Mouse (Mus musculus): ENCODE data around the gene Mmgt2. TPM values are rescaled to one million over a fixed set of nuclear protein-coding genes. Genes with fewer than 3 reads are reported as not detected.

Mmgt2 gene
- polyA plus RNA-seq, 1 experiment: 0.66 TPM

DNA sequence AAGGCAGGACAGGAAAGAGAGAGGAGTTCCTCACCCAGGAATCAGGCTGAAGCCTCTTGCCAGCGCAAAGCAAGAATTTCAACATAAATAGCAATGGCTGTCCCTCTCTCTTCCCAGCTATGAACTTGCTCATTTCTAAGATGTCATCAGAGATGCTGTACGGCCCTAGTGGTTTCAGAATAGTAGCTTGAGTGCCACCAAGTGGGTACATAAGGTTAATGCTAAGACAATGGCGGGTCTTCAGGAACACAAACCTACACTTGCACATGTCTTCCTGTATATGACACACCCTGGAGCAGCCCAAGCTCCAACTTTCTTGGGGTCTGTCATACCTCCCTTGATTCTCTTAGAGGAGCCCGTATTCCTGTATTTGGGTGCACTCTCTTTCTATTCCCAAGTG lies 51.3 kb downstream of the Mmgt2 start:
- no peak for TF ChIP-seq GATA1 (IDR thresholded peaks at IDR 0.05; ENCODE audit: low read length)

DNA sequence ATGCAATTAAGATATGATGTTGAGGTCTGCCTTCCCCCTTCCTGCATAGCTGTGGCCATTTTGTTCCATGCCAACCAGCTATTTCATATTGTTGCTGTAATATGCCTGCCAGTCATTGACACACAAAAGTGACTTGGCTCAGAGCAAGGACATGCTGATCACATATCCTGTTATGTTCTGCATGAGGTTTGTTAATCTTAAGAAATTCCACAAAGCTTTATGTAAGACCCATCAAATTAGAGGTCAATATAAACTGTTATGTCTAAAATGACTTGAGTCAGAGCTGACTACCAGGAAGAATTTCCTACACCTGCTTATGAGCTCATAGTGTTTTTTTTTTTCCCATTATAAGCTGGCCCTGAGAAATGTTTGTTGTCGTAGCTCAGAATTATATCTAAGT lies 52.8 kb downstream of the Mmgt2 start:
- no peak for TF ChIP-seq GATA1 (IDR thresholded peaks at IDR 0.05; ENCODE audit: low read length)

DNA sequence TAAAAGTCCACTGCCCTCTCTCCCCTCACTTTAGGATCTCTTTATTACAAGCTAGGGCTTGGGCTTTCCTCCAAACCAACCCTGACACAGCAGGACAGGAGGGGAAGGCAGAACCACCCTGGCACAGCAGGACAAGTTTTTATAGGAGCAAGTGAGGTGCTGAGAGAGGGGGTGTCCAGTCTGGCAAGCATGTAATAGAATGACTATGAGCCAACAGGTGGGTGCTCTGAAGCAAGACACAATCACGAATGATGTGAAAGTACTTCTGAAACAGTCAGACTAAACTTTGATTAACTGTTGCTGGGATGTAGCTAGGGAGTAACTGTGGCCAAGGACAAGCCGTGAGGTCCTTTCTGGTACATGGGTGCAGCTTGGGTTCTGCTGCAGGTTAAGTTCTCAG lies 57.7 kb downstream of the Mmgt2 start:
- TF ChIP-seq GATA1 (IDR thresholded peaks at IDR 0.05; ENCODE audit: low read length): no peak

DNA sequence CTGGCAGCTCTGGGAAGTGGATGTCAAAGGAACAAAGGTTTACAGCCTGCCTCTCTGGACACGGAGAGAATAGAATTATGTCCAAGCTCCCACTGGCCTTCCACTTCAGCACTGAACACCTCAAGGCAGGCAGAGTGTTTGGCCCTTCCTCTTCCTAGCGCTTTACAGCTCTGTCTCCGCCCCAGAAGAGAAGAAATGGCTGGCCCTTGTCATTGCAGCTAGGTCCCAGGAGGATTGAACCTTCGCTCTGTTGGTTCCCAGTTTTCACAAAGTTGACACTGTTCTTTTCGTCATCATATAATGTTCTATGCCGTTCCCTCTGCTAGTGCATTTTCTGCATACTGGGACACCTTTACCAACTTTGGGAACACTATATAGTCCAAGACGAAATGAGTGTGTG lies 59.8 kb downstream of the Mmgt2 start:
- TF ChIP-seq GATA1 (IDR thresholded peaks at IDR 0.05; ENCODE audit: low read length): no peak

DNA sequence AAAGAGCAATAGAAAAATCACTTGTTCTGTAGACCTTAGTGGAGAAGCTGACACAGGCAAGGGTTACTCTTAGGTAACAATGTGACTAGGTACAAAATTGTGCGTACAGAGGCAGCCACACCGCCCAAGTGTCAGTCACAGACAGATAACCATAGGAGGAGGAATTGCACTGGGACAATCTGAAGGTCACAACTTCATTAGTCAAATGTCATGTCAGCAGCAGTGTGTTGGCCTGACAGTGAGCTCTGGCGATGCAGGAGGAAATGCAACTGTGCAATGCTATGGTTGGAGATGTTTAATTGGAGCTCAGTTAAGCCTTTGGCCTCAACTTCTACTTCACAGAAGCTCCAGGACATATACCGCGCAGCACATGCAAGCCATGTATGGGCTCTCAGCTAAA lies 62.2 kb downstream of the Mmgt2 start:
- TF ChIP-seq GATA1 (IDR thresholded peaks at IDR 0.05; ENCODE audit: low read length): no peak

Other genes with a start within 250 kb of the Mmgt2 start
- gene Pigl, start 190.2 kb upstream of the Mmgt2 start, polyA plus RNA-seq (2012): 3.8 and 4.6 TPM in 2 replicates
- 90.4 and 120 TPM in 2 replicates for gene Ncor1, start 190.1 kb upstream of the Mmgt2 start, polyA plus RNA-seq (2012)
- gene Cenpv, start 109.4 kb upstream of the Mmgt2 start, polyA plus RNA-seq (2012): 178 and 209 TPM in 2 replicates
- 1,001 and 2,468 TPM in 2 replicates for gene Ubb, start 97.5 kb upstream of the Mmgt2 start, polyA plus RNA-seq (2012)
- gene Trpv2, start 74.2 kb upstream of the Mmgt2 start, polyA plus RNA-seq (2012): 1.8 and 3.8 TPM in 2 replicates
- not detected in 2 replicates for gene Lrrc75a, start 141 bp upstream of the Mmgt2 start, polyA plus RNA-seq (2012)
- gene Zfp287, start 83.2 kb downstream of the Mmgt2 start, polyA plus RNA-seq (2012): not detected in 2 replicates
- not detected in 2 replicates for gene Gm10428, start 104.4 kb downstream of the Mmgt2 start, polyA plus RNA-seq (2012)
- not detected in 2 replicates for gene Zfp286, start 140.8 kb downstream of the Mmgt2 start, polyA plus RNA-seq (2012)
- not detected in 2 replicates for gene Trim16, start 171.6 kb downstream of the Mmgt2 start, polyA plus RNA-seq (2012)
- gene Fbxw10, start 198.4 kb downstream of the Mmgt2 start, polyA plus RNA-seq (2012): not detected in 2 replicates
- gene Tvp23b, start 230.8 kb downstream of the Mmgt2 start, polyA plus RNA-seq (2012): 2.4 and 2.7 TPM in 2 replicates